Mouse (Mus musculus) olfactory bulb, adult 2 months (tissue): Measurements from ENCODE around the gene Fbxo24. TPM values are rescaled to one million over a fixed set of nuclear protein-coding genes. Genes with fewer than 3 reads are reported as not detected.
A peak's percentile ranks its signal among the peaks of the same experiment; 100 is the strongest.

ENCODE experiments used
- H3K27ac ChIP-seq: fragments of 200-500 bp; 2 replicates; pipeline ENCODE4 v1.5.1; 2012; ENCODE audit warnings: low read depth, low read length; ENCODE audit not compliant: insufficient read depth
- H3K4me1 ChIP-seq: fragments of 200-500 bp; 2 replicates; pipeline ENCODE4 v1.6.1; 2012; ENCODE audit warnings: low read length; ENCODE audit not compliant: control insufficient read depth, insufficient read depth
- H3K4me3 ChIP-seq: fragments of 200-500 bp; 2 replicates; pipeline ENCODE4 v1.5.1; 2012; ENCODE audit warnings: mild to moderate bottlenecking, low read depth, low read length, moderate library complexity; ENCODE audit not compliant: insufficient read depth
- CTCF ChIP-seq: fragments of 200-500 bp; IDR thresholded peaks from 2 replicates; pipeline ENCODE4 v1.5.1; 2012; ENCODE audit warnings: low read depth, mild to moderate bottlenecking, low read length, moderate library complexity; ENCODE audit not compliant: insufficient read depth
- POLR2A ChIP-seq: fragments of 200-500 bp; IDR thresholded peaks from 2 replicates; pipeline ENCODE4 v1.6.1; 2012; ENCODE audit warnings: mild to moderate bottlenecking, low read depth, low read length, moderate library complexity; ENCODE audit not compliant: insufficient read depth
- WGBS: fragments of 180-500 bp; shearing (Covaris S2); methylation state at CpG from one replicate; pipeline ENCODE4 v1.1.7; 2018; 5-methylcytosine and 5-hydroxymethylcytosine counted together
- polyA plus RNA-seq: library from polyadenylated mRNA; stranded (reverse); fragments of >200 nt; gene quantifications from 2 replicates; pipeline ENCODE4 v1.2.4, GENCODE M21; 2012; ENCODE audit warnings: low replicate concordance; ENCODE audit not compliant: missing spikeins, insufficient read depth, insufficient read length

Fbxo24 gene
- polyA plus RNA-seq, 1 experiment, result not detected

GRCm38 (mm10) chr5:137645652-137646091, 16.9 kb upstream of the Fbxo24 start, which contains the start of gene Irs3:
Irs3 (minus strand) TSS chr5:137645714.
- TF ChIP-seq CTCF (no peak), POLR2A (no peak)
- WGBS, result 35% methylated on average over 11 of the region's 11 CpGs
- H3K27ac ChIP-seq, result no peak within 1 kb of the TSS
- H3K4me1 ChIP-seq, result peaks cover 5% of the 10 kb centered on the region
- peak within 1 kb of the TSS; percentile 1; the same call in 1 of the 2 replicates for H3K4me3 ChIP-seq

DNA sequence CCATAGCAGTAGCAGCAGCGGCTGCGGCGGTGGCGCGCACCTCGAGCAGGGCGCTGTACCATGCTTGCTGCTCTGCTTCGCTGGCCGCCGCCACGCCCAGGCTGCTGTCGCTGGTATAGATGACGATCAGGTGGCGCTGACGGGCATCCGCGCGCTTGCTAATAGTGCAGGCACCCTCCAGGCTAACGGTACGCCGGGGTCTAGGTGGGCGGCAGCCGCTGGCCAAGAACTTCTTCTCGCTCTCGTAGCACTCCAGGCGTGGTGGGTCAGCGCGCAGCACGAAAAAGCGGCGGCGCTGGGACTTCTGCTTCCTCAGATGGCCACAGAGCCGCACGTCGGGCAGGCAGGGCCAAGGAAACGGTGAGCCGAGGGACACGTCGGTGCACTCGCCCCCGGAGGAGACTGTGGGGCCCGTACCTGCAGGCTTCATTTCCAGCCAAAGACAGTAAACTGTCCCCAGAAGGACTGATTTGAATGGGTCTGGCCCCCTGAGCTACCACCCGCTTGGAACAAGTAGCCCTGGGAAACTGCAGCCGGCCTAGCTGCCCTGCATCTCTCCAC, 16.4 kb upstream of the Fbxo24 start:
- Histone ChIP-seq H3K27ac (no peak overlapping the region), H3K4me1 (peaks cover 5% of the 10 kb centered on the region), H3K4me3 (peak overlapping the region; percentile 1; the same call in 1 of the 2 replicates)
- WGBS, result 13% methylated on average over 44 of the region's 44 CpGs
- no peak for TF ChIP-seq POLR2A
- TF ChIP-seq CTCF, result no peak

DNA sequence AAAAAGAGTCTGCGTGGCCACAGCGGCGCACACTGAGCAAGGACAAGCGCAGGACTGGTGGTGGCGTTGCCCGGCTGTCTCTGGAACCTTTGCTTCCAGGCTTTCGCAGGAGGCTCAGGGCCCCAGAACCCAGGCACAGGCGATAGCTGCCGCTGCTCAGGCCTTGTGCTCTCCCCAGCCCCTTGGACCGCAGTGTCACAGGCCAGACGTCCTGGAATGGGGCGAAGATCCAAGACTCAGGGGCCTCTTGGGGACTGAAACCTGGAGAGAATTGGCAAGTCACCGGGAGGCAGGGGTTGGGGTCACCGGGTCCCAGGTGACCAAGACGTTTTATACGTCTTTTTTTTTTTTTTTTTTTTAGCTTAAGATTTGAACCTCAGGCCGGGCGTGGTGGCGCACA, 15.7 kb upstream of the Fbxo24 start:
- Histone ChIP-seq H3K4me3 (no peak overlapping the region), H3K4me1 (peaks cover 5% of the 10 kb centered on the region), H3K27ac (no peak overlapping the region)
- 68% methylated on average over 19 of the region's 19 CpGs for WGBS
- TF ChIP-seq POLR2A (no peak), CTCF (no peak)

DNA sequence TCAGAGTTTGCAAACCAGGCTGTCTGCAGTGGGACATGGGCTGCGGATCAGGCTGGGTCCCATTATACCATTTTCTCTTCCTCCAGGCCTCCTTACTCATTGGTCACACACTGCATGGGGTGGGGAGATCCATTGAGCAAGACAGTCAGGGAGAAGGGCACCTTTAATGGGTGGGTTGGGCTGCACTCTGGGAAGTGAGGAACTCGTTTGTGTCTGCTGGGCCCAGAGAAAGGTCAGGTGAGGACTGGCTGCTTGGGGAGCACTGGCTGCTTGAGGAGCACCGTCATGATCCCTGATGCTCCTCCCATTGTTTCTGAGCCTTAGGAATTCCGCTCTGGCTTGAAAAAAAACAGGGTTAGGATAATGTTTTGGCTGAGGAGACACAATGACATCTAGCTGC, 14.1 kb upstream of the Fbxo24 start:
- 53% methylated on average over 4 of the region's 4 CpGs for WGBS
- H3K4me3 ChIP-seq, result no peak overlapping the region
- peaks cover 5% of the 10 kb centered on the region for H3K4me1 ChIP-seq
- TF ChIP-seq POLR2A (no peak), CTCF (no peak)
- H3K27ac ChIP-seq, result no peak overlapping the region

- no peak within 1 kb of the TSS for H3K27ac ChIP-seq
- 92% methylated on average over 19 of the region's 19 CpGs for WGBS
These were observed 12.3 kb upstream of the Fbxo24 start, which contains the start of gene Sap25 for GRCm38 (mm10) chr5:137641054-137641453. Sap25 (plus strand) TSS chr5:137641334.

DNA sequence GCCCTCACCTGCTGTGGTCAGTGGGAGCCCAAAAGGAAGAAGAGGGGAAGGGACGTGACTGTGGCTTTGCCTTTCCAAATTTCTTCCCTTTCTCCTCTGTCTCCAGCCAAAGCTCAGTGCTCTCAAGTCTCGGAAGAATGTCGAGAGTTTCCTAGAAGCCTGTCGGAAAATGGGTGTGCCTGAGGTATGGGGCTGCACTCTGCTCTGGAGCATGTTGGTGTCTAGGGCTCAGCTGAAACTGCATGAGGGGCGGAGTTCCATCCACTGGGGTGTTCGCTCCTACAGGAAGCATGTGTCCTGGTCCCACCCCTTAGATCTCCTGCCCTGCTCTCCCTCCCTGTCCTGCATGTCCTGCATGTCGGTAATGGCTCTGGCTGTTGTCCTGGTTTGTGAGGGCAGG, 10.7 kb upstream of the Fbxo24 start:
- Histone ChIP-seq H3K27ac (no peak overlapping the region), H3K4me1 (no peaks in the 10 kb centered on the region), H3K4me3 (no peak overlapping the region)
- 86% methylated on average over 7 of the region's 7 CpGs for WGBS
- TF ChIP-seq POLR2A (no peak), CTCF (no peak)

More at GRCm38 (mm10) chr5:137641054-137641453, 12.3 kb upstream of the Fbxo24 start, which contains the start of gene Sap25:
- TF ChIP-seq POLR2A, result no peak
- TF ChIP-seq CTCF, result peak; percentile 43; the same call in 1 of the 2 replicates
- H3K4me1 ChIP-seq, result peaks cover 5% of the 10 kb centered on the region
- no peak within 1 kb of the TSS for H3K4me3 ChIP-seq

- Histone ChIP-seq H3K27ac (no peak overlapping the region), H3K4me3 (no peak overlapping the region), H3K4me1 (peaks cover 20% of the 10 kb centered on the region)
- TF ChIP-seq CTCF (no peak), POLR2A (no peak)
- WGBS, result 72% methylated on average over 12 of the region's 12 CpGs
These were observed 4.7 kb upstream of the Fbxo24 start for GRCm38 (mm10) chr5:137633397-137634084.

DNA sequence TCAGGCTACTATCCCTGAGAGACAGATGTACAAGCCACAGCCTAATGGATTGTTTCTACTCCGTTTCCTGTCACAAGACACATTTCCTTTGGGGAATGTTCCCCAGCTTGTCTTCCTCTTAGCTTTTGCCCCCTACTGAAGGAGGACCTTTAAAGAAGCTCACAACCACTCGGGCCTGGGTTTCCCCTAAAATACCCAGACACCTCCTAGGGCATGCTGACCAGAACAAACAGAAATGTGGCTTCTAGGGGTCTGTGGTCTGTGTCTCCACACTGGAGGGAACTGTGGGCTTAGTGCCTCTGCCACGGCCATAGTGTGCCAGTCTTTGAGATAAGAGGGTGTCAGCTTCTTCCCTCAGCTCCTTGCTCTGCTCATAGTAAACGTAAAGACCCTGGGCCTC, 2.8 kb upstream of the Fbxo24 start:
- no peak overlapping the region for H3K4me3 ChIP-seq
- no peak overlapping the region for H3K27ac ChIP-seq
- no peak for TF ChIP-seq POLR2A
- TF ChIP-seq CTCF, result no peak
- 77% methylated on average over 4 of the region's 4 CpGs for WGBS
- peaks cover 22% of the 10 kb centered on the region for H3K4me1 ChIP-seq

GRCm38 (mm10) chr5:137631171-137631570, 2.4 kb upstream of the Fbxo24 start:
- Histone ChIP-seq H3K4me3 (peak overlapping the region; percentile 1; the same call in 1 of the 2 replicates), H3K4me1 (peaks cover 22% of the 10 kb centered on the region)
- TF ChIP-seq CTCF, result no peak
- TF ChIP-seq POLR2A, result no peak

GRCm38 (mm10) chr5:137630602-137631001, 1.8 kb upstream of the Fbxo24 start:
- Histone ChIP-seq H3K27ac (peak overlapping the region; percentile 38; the same call in 1 of the 2 replicates), H3K4me1 (peaks cover 22% of the 10 kb centered on the region), H3K4me3 (peak overlapping the region; percentile 1; the same call in 1 of the 2 replicates)
- WGBS, result 58% methylated on average over 3 of the region's 3 CpGs
- TF ChIP-seq CTCF, result no peak
- no peak for TF ChIP-seq POLR2A

More at GRCm38 (mm10) chr5:137631171-137631570, 2.4 kb upstream of the Fbxo24 start:
- 66% methylated on average over 9 of the region's 9 CpGs for WGBS
- peak overlapping the region; percentile 38; the same call in 1 of the 2 replicates for H3K27ac ChIP-seq
